Mouse (Mus musculus) monocyte, adult 2 months (primary cell): ENCODE measurements around the gene Ppp1r15a.

Experiments used
- DNase-seq, 2 experiments: peaks; one replicate each; pipeline ENCODE4 v3.0.0; 2022; ENCODE audit warnings: low spot score in 2 of 2, low read depth in 1 of 2

Ppp1r15a gene

DNA sequence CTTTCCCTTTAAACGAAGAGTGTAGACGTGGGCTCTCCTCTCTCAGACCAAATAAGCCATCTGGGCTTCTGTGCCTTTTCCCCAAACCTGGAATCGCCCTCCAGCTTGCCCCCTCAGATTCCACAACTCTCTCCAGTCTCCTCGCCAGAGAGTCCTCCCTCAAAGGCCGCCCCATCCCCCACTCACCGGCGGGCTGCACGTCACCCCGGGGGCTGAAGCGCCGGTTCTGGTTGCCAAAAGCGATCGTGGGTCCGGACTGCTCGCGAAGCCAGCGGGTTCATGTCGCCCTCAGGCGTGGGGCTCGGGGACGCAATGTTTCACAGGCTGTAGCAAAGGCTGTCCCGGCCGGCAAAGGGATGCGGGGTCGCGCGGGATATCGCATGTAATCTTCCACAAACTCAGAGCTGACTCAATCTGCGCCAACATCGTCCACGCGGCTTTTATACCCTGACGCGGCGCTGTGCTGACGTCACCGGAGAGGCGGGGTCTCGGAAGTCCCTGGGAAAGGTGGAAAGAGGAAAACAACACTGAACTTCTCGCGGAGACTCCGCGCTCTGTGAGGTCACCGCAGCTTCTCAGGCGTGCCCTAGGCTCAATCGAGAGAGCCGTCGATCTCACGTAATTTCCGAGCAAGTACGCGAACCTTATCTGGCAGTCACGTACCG lies at the start of gene Ppp1r15a, which contains the start of gene Plekha4:
Gene Ppp1r15a, minus strand, starts transcription at position 460 of the 665 bp plus-strand sequence.
Gene Plekha4, plus strand, starts transcription at position 522 of the 665 bp plus-strand sequence.
- DNase-seq: peak; percentile 94 to 99

DNA sequence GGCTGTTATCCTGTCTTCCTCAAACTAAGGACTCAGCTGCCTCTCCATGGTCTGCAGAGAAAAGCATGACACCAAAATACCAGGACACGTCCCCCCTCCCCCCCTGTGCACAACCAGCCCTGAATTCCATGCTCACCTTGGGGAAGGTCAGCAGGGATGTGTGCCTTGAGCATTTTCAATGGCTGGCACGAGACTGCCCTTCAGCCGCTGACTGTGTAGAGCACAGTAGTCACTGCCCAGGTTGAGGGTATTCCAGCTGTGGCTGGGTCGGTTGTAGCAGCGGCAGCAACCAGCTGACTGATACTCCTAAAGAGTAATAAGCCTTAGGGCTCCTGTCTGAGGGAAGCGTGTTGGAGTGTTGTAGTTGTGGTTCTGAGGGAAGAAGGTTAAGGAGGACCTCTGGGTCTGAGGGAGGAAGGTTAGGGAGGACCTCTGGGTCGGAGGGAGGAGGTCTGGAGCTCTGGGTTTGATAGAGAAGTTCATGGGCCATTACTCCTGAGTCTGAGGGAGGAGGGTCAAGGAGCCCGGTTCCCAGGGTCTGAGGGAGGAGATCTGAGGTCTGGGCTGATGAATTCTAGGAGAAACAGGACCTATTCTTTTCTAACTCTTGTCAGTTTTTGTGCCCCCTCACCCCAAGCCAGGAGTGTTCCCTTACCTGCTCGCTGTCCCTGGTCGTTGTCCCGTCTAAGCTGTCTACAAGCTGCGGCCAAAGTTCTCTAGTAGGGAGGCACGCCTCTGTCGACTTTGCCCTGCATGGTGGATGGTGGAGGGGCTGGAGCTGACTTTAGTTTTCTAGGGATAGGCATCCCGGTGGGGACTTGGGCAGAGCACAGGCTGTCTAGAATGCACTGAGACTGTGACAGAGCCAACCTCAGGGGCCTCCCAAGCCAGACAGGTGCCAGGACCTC lies 48.7 kb upstream of the Ppp1r15a start:
- DNase-seq: no peak

DNA sequence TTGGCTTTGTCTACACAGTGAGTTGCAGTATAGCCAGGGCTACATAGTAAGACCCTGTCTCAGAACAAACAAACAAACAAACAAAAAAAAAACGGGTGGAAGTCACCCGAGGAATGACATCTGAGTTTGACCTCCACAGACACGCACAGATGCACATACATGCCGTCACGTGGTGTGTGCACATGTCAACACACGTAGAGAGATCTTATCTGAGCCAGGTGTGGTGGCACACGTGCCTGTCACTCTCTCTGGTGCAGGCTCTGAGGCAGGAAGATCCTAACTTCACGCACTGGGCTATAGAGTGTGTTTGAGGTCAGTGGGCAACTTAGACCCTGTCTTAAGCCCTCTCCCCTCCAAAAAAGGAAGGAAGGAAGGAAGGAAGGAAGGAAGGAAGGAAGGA lies 47.9 kb upstream of the Ppp1r15a start:
- no peak for DNase-seq

DNA sequence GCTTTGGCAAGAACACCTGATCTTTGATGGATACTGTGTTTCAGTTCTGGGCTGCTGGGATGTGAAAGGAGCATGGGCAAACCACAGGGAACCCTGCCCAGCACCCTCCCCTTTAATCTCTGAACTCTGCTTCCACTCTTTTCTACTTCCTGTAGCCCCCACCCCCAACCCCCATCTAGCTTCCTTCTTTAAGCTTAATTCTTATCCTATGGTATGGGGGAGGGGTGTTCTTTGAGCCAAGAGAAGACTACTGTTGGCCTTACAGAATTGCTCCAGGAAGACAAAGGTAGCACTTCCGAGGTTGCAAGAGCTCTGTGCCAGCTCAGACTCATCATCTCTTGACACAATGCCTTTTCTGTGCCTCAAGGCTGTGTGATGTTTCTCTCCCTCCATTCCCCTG lies 45.9 kb upstream of the Ppp1r15a start:
- DNase-seq: no peak

DNA sequence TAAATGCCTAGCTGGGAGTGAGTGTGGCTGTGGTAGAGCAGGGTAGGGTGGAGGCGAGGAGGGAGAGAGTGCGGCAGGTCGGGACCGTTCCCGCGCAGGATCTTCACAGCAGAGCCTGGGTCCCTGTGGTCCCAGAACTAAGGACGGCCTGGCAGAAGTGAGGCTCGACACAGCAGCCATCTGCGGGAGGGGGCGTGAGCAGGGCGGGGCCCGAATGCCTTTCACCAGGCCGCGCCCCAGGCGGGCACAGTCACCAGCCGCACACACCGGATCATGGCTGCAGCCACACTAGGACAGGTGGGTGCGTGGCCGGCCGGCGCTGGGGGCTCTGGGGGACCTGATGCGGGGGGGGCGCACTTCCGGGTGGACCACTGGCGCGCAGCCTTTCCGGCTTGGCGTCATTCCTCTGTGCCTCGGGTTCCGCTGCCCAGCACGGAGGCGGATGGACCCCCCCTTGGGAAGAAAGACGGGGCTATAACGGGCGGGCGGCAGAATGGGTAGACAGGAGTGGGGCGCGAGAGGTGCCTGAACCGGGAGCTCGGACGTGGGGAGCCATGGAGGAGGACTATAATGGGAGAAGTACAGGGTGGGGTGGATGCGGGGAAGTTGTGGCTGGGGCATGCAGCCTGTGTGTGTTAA lies 44.2 kb upstream of the Ppp1r15a start, which contains the start of gene Bcat2:
Gene Bcat2, plus strand, starts transcription at position 51 of the 639 bp plus-strand sequence.
- no peak for DNase-seq

DNA sequence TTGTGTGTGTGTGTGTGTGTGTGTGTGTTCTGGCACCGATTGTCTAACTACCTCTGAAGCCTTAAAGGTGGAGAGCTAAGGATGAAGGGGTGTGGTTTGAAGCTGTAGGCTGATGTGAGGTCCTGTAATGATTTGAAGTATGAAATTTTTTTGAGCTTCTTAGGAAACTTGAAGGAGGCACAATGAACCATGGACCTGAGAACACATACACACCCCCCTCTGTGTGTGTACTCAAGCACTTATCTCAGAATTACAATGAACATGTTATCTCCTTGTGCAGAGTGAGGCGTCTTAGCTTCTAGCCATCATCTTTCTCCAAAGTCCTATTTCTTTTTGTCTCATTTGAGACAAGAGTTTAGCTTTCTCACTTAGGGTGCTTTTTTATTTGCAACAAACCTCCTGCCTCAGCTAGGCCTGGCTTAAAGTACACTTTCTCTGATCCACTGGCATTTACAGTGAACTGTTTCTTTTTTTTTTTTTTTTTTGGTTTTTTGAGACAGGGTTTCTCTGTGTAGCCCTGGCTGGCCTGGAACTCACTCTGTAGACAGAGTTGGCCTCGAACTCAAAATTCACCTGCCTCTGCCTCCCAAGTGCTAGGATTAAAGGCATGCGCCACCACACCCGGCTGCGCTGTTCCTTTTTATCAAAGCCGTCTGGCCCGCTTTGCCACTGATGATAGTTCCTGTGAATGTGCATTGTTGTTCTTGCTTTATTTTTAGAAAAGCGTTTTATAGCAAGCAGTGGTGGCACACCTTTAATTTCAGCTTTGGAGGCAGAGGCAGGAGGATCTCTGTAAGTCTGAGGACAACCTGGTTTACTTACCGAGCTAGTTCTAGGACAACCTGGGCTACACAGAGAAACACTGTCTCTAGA lies 42.8 kb upstream of the Ppp1r15a start:
- DNase-seq: no peak

DNA sequence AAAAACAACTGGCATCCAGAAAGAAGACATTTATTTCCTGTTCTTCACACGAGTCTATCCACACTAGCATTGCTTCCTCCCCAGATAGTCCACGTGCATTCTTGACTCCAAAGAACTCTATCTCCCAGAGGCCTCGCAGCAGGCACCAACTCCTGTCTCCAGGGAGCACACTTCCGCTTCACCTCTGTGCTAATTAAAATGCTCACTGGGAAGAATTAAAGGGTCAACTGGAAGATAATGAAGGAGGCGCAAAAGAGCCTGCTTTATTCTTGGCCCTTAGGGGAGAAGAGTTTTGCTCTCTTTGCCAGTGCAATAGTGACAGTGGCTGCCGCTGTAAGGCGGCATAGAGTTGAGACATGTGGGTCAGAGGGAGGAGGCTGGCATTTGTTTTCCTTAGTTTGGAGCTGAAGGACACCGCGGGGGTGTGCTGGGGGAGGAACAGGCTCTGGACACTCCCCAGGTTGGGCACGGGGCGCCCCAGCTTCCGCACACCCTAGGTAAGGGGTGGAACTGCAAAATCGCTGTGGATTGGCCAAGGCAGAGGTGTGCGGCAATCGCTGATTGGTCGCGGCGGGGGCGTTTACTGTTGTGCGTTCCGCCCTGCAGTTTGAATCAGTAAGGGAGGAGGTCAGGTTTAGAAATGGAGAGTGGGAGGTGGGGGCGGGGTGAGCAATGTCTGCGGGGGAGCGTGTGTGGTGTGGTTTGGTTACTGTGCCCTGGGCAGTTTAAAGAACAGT lies 41.9 kb upstream of the Ppp1r15a start:
- peak; percentile 39 to 51 for DNase-seq

DNA sequence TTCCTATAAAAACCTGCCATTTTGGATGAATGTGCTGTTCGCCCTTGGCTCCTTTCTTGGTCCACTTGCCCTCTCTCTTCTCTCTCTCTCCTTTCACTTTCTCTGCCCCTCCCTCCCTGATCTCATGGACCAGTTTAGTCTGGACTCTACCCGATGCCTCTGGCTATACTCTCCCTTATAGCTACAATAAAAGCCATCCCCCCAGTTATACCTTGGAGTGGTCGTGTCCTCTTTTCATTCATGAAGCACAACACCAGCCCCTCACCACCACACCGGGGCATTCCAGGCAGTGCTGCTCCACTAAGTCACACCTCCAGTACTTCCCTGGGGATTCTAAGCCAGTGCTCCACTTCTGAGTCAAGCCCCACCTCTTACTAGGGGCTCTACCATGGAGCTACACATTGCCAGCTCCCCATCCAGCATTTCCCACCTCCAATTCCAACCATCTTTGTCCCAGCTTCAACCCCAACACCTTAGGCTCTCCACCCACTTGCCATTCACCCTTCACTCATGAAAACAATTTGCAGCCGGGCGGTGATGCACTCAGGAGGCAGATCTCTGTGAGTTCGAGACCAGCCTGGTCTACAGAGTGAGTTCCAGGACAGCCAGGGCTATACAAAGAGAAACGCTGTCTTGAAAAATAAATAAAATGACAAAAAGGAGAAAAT lies 41.2 kb upstream of the Ppp1r15a start:
- DNase-seq: no peak

DNA sequence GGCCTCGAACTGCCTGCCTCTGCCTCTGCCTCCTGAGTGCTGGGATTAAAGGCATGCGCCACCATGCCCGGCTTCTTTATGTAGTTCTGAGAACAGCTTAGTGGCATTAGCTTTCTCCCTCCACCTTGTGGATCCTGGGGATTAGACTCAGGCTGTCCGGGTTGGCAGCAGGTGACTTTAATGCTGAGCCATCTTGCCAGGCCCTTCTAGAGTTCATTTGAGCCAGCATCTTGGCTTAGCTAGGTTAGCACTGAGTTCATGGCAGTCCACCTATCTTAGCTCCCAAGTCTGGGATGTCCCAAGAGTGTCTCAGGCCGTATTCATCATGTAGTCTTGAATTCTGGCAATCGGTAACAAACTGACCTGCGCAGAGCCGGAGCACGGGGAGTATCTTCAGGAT lies 39.4 kb upstream of the Ppp1r15a start:
- no peak for DNase-seq

DNA sequence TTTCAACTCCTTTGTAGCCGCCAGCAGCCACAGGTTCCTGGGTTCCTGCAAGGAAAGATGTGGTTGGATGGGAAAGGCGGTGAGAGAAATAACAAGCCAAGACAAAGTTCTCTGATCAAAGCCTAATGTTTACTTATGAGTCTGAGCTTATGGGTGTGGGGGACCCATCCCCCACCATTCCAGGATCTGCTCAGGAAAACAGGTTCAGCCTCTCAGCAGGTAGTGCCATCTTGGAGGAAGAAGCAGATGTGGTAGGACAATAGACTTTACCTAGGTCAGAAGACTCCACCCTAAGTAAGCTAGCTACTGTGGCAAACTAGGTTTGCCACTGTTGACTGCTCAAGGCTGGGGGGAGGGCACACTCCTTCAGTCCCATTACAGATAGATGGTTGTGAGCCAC lies 38.7 kb upstream of the Ppp1r15a start:
- no peak for DNase-seq

DNA sequence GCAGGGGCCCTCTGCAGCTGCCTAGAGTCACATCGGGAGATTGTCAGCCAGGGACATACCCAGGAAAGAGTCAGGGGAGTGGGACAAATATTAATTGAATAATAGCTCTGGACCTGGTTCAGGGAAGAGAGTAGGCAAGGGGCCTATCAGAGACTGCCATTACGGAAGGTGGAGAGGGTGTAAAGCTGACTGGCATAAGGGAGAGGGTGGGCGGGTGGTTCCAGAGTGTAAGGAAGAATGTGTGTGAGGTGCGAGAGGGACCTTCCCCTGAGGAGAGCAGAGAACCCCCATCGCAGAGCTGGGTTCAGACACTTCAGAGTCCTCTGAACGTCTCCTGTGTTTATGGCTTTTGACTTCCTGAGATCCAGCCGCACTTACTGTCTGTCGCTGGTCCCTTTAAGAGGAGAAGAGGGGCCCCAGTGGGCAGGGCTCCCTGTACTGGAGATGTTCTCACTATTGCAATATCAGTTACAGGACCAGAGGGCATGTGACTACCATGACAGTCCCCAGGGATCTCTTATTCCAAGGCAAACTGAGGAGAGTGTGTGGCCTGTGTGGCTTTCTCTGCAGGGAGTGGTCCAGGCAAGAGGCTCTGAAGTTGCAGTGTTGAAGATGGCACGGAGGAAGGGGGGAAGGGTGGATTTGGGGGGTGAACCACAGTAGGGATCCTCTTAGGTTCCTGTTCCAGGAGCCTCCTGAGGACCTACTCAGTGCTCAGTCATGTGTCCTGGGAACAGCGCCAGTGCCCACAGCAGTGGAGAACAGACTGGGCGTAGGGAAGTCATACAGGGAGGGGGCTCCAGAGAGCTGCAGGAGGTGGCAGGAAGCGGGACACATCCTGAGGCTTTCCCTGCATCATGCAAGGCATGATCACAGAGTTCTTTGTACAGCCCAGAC lies 35.8 kb upstream of the Ppp1r15a start:
- no peak for DNase-seq

DNA sequence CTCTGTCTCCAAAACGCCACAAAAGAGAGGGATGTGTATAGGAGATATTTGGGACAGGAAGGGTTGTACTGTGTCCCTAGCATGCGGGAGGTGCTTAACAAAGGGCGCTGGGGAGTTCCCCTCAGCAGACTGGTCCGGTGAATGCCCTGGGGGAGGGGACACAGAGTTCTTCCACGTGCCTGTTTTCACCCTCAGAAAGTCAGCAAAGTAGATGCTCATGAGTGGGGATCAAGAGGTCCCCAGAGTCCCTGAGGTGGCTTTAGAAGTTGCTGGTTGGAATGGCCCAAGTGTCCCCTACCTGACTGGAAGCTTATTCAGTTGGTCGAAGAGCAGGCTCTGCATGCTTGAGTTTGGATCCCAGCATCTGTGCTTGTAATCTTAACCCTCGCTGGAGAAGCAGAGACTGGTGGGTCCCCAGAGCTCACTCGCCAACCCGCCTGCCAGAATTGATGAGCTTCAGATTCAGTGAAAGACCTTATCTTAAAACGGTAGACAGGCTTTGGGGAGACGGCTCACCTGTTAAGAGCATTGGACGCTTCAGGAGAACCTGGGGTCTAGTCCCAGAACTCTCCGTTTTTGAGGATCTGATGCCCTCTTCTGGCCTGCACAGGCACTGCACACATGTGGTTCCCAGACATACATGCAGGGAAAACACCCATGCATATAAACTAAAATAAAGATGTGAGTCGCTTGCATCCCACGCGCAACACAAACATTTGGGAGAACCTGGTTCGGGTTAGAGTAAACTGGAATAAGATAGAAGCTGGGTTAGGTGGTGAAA lies 35.0 kb upstream of the Ppp1r15a start:
- DNase-seq: peak in 1 of 2 experiments; percentile 60

DNA sequence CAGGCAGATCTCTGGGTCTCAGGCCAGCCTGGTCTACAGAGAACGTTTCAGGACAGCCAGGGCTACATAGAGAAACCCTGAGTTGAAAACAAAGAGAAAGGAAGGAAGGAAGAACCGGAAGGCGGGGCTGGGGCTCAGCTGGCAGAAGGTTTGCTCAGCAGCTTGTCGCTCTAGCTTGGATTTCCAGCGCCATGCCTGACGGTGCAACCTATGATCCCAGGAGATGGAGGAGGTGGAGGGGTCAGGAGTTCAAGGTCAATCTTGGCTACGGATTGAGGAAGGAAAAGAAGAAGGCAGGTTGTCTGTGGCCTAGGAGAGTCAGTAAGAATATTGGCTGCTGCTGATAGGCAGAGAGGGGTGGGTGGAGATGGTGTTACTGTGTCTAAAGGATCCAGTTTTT lies 34.2 kb upstream of the Ppp1r15a start:
- DNase-seq: no peak

DNA sequence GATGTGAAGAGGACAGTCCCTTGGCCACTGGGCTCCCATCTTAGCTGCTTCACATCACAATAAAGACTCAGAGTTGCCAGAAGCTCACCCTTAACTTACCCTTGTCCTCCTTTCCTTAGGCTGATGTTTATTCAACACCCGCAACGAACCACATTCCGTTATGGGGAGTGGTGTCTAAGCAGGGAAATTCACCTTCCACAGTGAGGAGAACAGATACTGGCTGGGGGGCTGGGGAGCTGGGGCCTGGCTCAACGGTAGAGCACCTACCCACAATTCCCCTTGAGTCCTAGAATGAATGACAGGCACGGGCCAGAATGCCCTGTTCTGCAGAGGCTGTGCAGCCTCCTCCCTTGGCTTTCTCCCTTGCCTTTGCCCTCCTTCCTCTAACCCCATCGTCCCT lies 32.8 kb upstream of the Ppp1r15a start:
- no peak for DNase-seq

DNA sequence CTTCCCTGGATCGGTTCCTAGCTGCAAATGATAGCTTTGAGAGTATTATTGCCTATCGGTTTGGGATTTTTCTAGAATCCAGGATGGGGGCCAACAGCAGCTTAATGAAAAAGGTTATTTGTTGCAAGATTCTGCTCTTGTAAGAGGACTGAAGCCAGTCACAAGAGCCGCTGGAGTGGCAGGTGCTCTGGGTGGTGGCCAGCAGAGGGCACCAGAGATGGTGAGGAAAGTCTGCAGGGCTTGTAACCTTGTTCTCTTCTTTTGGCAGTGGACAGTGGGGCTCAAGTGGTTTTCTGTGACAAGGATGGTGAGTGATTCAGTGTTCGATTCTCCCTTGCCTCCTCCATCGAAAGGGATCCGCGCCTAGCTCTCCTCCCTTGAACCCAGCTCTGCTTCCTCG lies 29.7 kb upstream of the Ppp1r15a start:
- peak; percentile 41 to 70 for DNase-seq

DNA sequence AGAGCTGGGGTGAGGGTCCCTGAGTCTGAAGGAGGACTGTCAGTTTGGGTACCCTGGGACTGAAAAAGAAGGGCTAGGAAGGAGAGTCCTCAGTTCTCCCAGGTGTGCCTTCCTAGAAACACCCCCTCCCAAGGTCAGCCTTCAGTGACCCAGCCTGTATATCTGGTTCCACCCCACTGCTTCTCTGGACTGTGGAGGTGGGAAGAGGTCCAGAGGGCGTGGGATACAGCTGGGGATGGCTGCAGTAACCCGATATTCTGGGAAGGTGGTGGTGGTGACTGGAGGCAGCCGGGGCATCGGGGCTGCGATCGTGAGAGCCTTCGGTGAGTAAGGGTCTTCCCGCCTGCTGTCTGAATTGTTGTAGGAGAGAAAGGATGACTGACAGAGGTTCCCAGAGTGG lies 28.7 kb upstream of the Ppp1r15a start, which contains the start of gene Hsd17b14:
Gene Hsd17b14, plus strand, starts transcription at position 150 of the 400 bp plus-strand sequence.
- no peak for DNase-seq

DNA sequence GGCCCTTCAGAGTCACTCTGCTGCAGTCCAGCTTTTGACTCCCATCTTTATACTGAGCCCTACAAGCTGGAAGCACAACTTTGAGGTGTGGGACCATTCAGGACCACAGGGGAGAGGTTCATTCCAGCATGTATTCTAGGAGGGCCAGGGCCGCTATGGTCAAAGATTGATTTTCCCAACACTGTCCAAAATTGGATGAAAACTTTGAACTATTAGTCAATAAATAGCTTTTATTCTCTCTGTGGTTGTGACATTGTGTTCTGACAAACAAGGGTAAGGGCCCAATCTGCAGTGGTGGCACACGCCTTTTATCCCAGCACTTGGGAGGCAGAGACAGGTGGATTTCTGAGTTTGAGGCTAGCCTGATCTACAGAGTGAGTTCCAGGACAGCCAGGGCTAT lies 27.9 kb upstream of the Ppp1r15a start:
- DNase-seq: no peak

DNA sequence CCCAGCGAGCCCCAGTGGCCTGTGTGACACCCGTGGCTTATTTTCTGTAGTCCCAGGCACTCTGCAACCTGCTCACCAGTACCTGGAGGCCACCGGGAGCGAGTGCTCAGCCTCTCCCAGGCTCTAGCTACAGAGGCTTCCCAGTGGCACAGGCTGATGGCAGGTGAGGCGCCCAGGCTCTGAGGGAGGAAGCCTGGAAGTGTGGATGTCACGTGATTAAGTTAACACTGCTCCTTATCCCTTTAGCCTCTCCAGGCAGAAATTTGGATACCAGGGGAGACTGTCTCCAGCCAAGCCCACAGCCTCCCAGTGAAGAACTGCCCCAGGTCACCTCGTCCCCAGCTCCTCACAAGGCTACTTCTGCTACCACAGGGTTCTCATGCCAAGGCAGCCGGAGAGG lies 27.5 kb upstream of the Ppp1r15a start:
- DNase-seq: no peak
